Mouse (Mus musculus) testis, adult 2 months (tissue): Measurements from ENCODE around the gene Fam184a. TPM values are rescaled to one million over a fixed set of nuclear protein-coding genes. Genes with fewer than 3 reads are reported as not detected.

Experiments
- H3K27ac ChIP-seq: fragments of 200-500 bp; 2 replicates; pipeline ENCODE4 v1.5.1; 2012; ENCODE audit warnings: low read depth, low read length; ENCODE audit not compliant: control insufficient read depth, insufficient read depth
- H3K27me3 ChIP-seq: fragments of 200-500 bp; 2 replicates; pipeline ENCODE4 v1.6.1; 2012; ENCODE audit warnings: mild to moderate bottlenecking, low read length, moderate library complexity; ENCODE audit not compliant: control insufficient read depth, insufficient read depth
- H3K36me3 ChIP-seq: fragments of 200-500 bp; 2 replicates; pipeline ENCODE4 v1.6.1; 2012; ENCODE audit warnings: mild to moderate bottlenecking, low read length; ENCODE audit not compliant: control insufficient read depth, insufficient read depth
- H3K4me1 ChIP-seq: fragments of 200-500 bp; 2 replicates; pipeline ENCODE4 v1.6.1; 2012; ENCODE audit warnings: low read length; ENCODE audit not compliant: control insufficient read depth, insufficient read depth
- H3K4me3 ChIP-seq: fragments of 200-500 bp; 2 replicates; pipeline ENCODE4 v1.5.1; 2012; ENCODE audit warnings: low read depth, mild to moderate bottlenecking, low read length, moderate library complexity, mixed read lengths; ENCODE audit not compliant: control insufficient read depth
- CTCF ChIP-seq: fragments of 200-500 bp; IDR thresholded peaks from 2 replicates; pipeline ENCODE4 v1.5.1; 2012; ENCODE audit warnings: low read depth, mild to moderate bottlenecking, inconsistent platforms, low read length, moderate library complexity; ENCODE audit not compliant: control insufficient read depth, insufficient read depth, insufficient replicate concordance
- POLR2A ChIP-seq: fragments of 200-500 bp; IDR thresholded peaks from 2 replicates; pipeline ENCODE4 v1.6.1; 2012; ENCODE audit warnings: low read depth, mild to moderate bottlenecking, inconsistent platforms, low read length, moderate library complexity; ENCODE audit not compliant: control insufficient read depth
- polyA plus RNA-seq: library from polyadenylated mRNA; depleted of rRNA; stranded (reverse); fragments of >200 nt; gene quantifications from 2 replicates; pipeline ENCODE4 v1.2.3, GENCODE M21; 2012; rRNA removed

The Fam184a gene
- polyA plus RNA-seq = 42.9 and 50.3 TPM in 2 replicates

- TF ChIP-seq CTCF (no peak), POLR2A (peak; percentile 56)
- Histone ChIP-seq H3K4me3 (peak within 1 kb of the TSS; percentile 87), H3K27ac (no peak within 1 kb of the TSS; the same call in 1 of the 2 replicates), H3K4me1 (peaks cover 10% of the 10 kb centered on the region), H3K36me3 (no peaks in the 10 kb centered on the region), H3K27me3 (no peaks in the 10 kb centered on the region)
These were observed at the start of gene Fam184a for GRCm38 (mm10) chr10:53750955-53751652. Fam184a (minus strand) TSS chr10:53751123.

- Histone ChIP-seq H3K27ac (no peak overlapping the region), H3K27me3 (no peaks in the 10 kb centered on the region), H3K36me3 (no peaks in the 10 kb centered on the region), H3K4me1 (no peaks in the 10 kb centered on the region), H3K4me3 (no peak overlapping the region)
- no peak for TF ChIP-seq POLR2A
These were observed 45.3 kb upstream of the Fam184a start for GRCm38 (mm10) chr10:53796258-53796581.

GRCm38 (mm10) chr10:53795567-53796257, 44.8 kb upstream of the Fam184a start:
- Histone ChIP-seq H3K27ac (no peak overlapping the region), H3K4me1 (no peaks in the 10 kb centered on the region), H3K27me3 (no peaks in the 10 kb centered on the region), H3K4me3 (no peak overlapping the region), H3K36me3 (no peaks in the 10 kb centered on the region)
- TF ChIP-seq CTCF (no peak), POLR2A (no peak)

GRCm38 (mm10) chr10:53791281-53791680, 40.4 kb upstream of the Fam184a start:
- Histone ChIP-seq H3K36me3 (no peaks in the 10 kb centered on the region), H3K4me3 (no peak overlapping the region), H3K27ac (no peak overlapping the region), H3K27me3 (no peaks in the 10 kb centered on the region), H3K4me1 (no peaks in the 10 kb centered on the region)
- TF ChIP-seq POLR2A = no peak
- no peak for TF ChIP-seq CTCF

- Histone ChIP-seq H3K36me3 (no peaks in the 10 kb centered on the region), H3K27ac (no peak overlapping the region), H3K27me3 (no peaks in the 10 kb centered on the region), H3K4me1 (no peaks in the 10 kb centered on the region), H3K4me3 (no peak overlapping the region)
- TF ChIP-seq CTCF (no peak), POLR2A (no peak)
These were observed 25.7 kb upstream of the Fam184a start for GRCm38 (mm10) chr10:53776591-53776990.

GRCm38 (mm10) chr10:53772708-53773107, 21.8 kb upstream of the Fam184a start:
- no peak for TF ChIP-seq POLR2A
- no peak for TF ChIP-seq CTCF
- no peaks in the 10 kb centered on the region for H3K4me1 ChIP-seq
- no peak overlapping the region for H3K4me3 ChIP-seq
- H3K36me3 ChIP-seq = no peaks in the 10 kb centered on the region
- H3K27me3 ChIP-seq = no peaks in the 10 kb centered on the region
- H3K27ac ChIP-seq = no peak overlapping the region

GRCm38 (mm10) chr10:53771480-53771879, 20.6 kb upstream of the Fam184a start:
- TF ChIP-seq CTCF (no peak), POLR2A (no peak)
- H3K4me3 ChIP-seq = no peak overlapping the region

GRCm38 (mm10) chr10:53768745-53769144, 17.8 kb upstream of the Fam184a start:
- no peak overlapping the region for H3K4me3 ChIP-seq
- H3K27me3 ChIP-seq = no peaks in the 10 kb centered on the region

More at GRCm38 (mm10) chr10:53771480-53771879, 20.6 kb upstream of the Fam184a start:
- Histone ChIP-seq H3K27ac (no peak overlapping the region), H3K4me1 (no peaks in the 10 kb centered on the region), H3K27me3 (no peaks in the 10 kb centered on the region), H3K36me3 (no peaks in the 10 kb centered on the region)

More at GRCm38 (mm10) chr10:53768745-53769144, 17.8 kb upstream of the Fam184a start:
- no peak overlapping the region for H3K27ac ChIP-seq
- no peak for TF ChIP-seq POLR2A
- TF ChIP-seq CTCF = no peak
- H3K36me3 ChIP-seq = no peaks in the 10 kb centered on the region
- H3K4me1 ChIP-seq = no peaks in the 10 kb centered on the region
